Mouse (Mus musculus): ENCODE results near the gene Stx11. TPM values are rescaled to one million over a fixed set of nuclear protein-coding genes. Genes with fewer than 3 reads are reported as not detected.
"Not testable (repeated sequence)": the region's sequence is repeated elsewhere in the genome, so short reads cannot be mapped to it uniquely, and the experiment has no call there.

The Stx11 gene
- total and polyA plus RNA-seq, 3 experiments: 8.7 to 11.0 (median 8.9) TPM

- no peak for DNase-seq
Observed at GRCm38 (mm10) chr10:12961546-12961945, 2.6 kb downstream of the Stx11 start.

- no peak for DNase-seq
Observed at GRCm38 (mm10) chr10:12957271-12957670, 6.8 kb downstream of the Stx11 start.

- DNase-seq: no peak
Observed at GRCm38 (mm10) chr10:12955831-12956230, 8.3 kb downstream of the Stx11 start.

- DNase-seq: not testable (repeated sequence)
Observed at GRCm38 (mm10) chr10:12951358-12951757, 12.7 kb downstream of the Stx11 start.

- no peak for DNase-seq
Observed at GRCm38 (mm10) chr10:12949299-12949698, 14.8 kb downstream of the Stx11 start.

- DNase-seq: no peak
Observed at GRCm38 (mm10) chr10:12947606-12948005, 16.5 kb downstream of the Stx11 start.

GRCm38 (mm10) chr10:12941018-12941761 is 22.9 kb downstream of the Stx11 start:
- DNase-seq: no peak

GRCm38 (mm10) chr10:12938763-12939162 is 25.3 kb downstream of the Stx11 start:
- DNase-seq: no peak

- DNase-seq: no peak
Observed at GRCm38 (mm10) chr10:12936079-12936478, 28.0 kb downstream of the Stx11 start.

- no peak for DNase-seq
Observed at GRCm38 (mm10) chr10:12935575-12935974, 28.5 kb downstream of the Stx11 start.

GRCm38 (mm10) chr10:12931492-12932400 is 32.4 kb downstream of the Stx11 start:
- no peak for DNase-seq

- DNase-seq: no peak
Observed at GRCm38 (mm10) chr10:12930351-12930905, 33.7 kb downstream of the Stx11 start.

- DNase-seq: no peak
Observed at GRCm38 (mm10) chr10:12929857-12930174, 34.3 kb downstream of the Stx11 start.

GRCm38 (mm10) chr10:12929149-12929856 is 34.8 kb downstream of the Stx11 start:
- DNase-seq: no peak

- no peak for DNase-seq
Observed at GRCm38 (mm10) chr10:12928193-12928592, 35.9 kb downstream of the Stx11 start.

GRCm38 (mm10) chr10:12922574-12923353 is 41.3 kb downstream of the Stx11 start:
- DNase-seq: peak; percentile 96

GRCm38 (mm10) chr10:12922077-12922573 is 42.0 kb downstream of the Stx11 start:
- DNase-seq: no peak

- peak; percentile 15 for DNase-seq
Observed at GRCm38 (mm10) chr10:12921551-12922040, 42.5 kb downstream of the Stx11 start.

- peak; percentile 58 for DNase-seq
Observed at GRCm38 (mm10) chr10:12919287-12919686, 44.8 kb downstream of the Stx11 start.

- DNase-seq: no peak
Observed at GRCm38 (mm10) chr10:12917626-12918025, 46.5 kb downstream of the Stx11 start.

GRCm38 (mm10) chr10:12916376-12916775 is 47.7 kb downstream of the Stx11 start:
- no peak for DNase-seq
